Mouse (Mus musculus) thymus, adult 2 months (tissue): Measurements from ENCODE around the gene Exoc7. TPM values are rescaled to one million over a fixed set of nuclear protein-coding genes. Genes with fewer than 3 reads are reported as not detected.
A peak's percentile ranks its signal among the peaks of the same experiment; 100 is the strongest.

Source experiments
- DNase-seq: peaks from one replicate; pipeline ENCODE4 v3.0.0; 2021
- H3K27ac ChIP-seq: fragments of 200-500 bp; 2 replicates; pipeline ENCODE4 v1.5.1; 2012; ENCODE audit warnings: low read length, control low read depth; ENCODE audit not compliant: control insufficient read depth, insufficient read depth
- H3K27me3 ChIP-seq: fragments of 200-500 bp; 2 replicates; pipeline ENCODE4 v1.6.1; 2012; ENCODE audit warnings: mild to moderate bottlenecking, low read length, moderate library complexity, mixed read lengths; ENCODE audit not compliant: control insufficient read depth, insufficient read depth
- H3K36me3 ChIP-seq: fragments of 200-500 bp; 2 replicates; pipeline ENCODE4 v1.6.1; 2012; ENCODE audit warnings: mild to moderate bottlenecking, low read length, moderate library complexity; ENCODE audit not compliant: control insufficient read depth, insufficient read depth
- H3K4me1 ChIP-seq: fragments of 200-500 bp; replicated peaks from 2 replicates; pipeline ENCODE4 v1.6.1; 2012; ENCODE audit warnings: low read length; ENCODE audit not compliant: control insufficient read depth, insufficient read depth
- H3K4me3 ChIP-seq: fragments of 200-500 bp; 2 replicates; pipeline ENCODE4 v1.5.1; 2012; ENCODE audit warnings: mild to moderate bottlenecking, low read length, control low read depth, moderate library complexity; ENCODE audit not compliant: control insufficient read depth, insufficient read depth
- CTCF ChIP-seq: fragments of 200-500 bp; IDR thresholded peaks from 2 replicates; pipeline ENCODE4 v1.5.1; 2012; ENCODE audit warnings: mild to moderate bottlenecking, control low read depth, low read length, moderate library complexity, borderline replicate concordance; ENCODE audit not compliant: control insufficient read depth, poor library complexity, insufficient read depth; ENCODE audit errors: extremely low read depth
- POLR2A ChIP-seq: fragments of 200-500 bp; IDR thresholded peaks from 2 replicates; pipeline ENCODE4 v1.6.1; 2012; ENCODE audit warnings: mild to moderate bottlenecking, low read length, control low read depth, moderate library complexity; ENCODE audit not compliant: control insufficient read depth, poor library complexity, insufficient read depth; ENCODE audit errors: extremely low read depth
- WGBS: fragments of 180-500 bp; shearing (Covaris S2); methylation state at CpG from one replicate; pipeline ENCODE4 v1.1.7; 2018; 5-methylcytosine and 5-hydroxymethylcytosine counted together
- polyA plus RNA-seq: library from polyadenylated mRNA; depleted of rRNA; stranded (reverse); fragments of >200 nt; gene quantifications from 2 replicates; pipeline ENCODE4 v1.2.3, GENCODE M21; 2012

Gene Exoc7
- polyA plus RNA-seq, 1 experiment, result 50.7 TPM

DNA sequence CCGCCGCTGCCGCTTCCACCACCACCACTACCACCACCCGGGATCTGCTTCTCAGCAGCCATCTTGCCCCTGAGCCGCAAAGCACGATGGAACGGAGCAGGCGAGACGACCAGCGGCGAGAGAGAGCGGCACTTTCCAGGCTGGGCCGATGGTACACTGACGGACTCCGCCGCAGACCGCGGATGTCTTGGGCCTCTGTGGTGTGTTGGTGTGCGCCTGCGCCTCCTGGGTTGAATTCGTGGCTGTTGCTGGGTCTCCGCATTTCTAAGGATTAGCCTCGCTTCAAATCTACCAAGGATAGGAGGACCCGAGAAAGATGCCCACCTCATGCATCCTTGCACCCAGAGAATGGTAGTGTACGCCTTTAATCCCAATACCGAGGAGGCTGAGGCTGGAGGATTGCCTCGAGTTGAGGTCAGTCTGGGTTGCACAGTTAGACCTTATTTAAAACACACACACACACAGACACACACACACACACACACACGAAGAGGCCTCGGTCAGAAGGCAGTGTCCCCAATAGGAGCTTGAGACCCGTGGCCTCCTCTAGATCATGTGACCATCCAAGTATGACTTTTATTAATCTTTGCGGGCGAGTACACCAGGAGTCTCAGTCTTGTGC, 32.9 kb downstream of the Exoc7 start, which contains the start of gene Srp68:
TSS of gene Srp68 (minus strand) at position 173 of the 622 bp plus-strand sequence.
- Histone ChIP-seq H3K27me3 (no peaks in the 10 kb centered on the region), H3K27ac (peak within 1 kb of the TSS; percentile 4; the same call in 1 of the 2 replicates), H3K36me3 (peaks cover 2% of the 10 kb centered on the region; the same call in 1 of the 2 replicates), H3K4me1 (peaks cover 12% of the 10 kb centered on the region), H3K4me3 (peak within 1 kb of the TSS; percentile 65)
- peak; percentile 93 for DNase-seq
- 2% methylated on average over 32 of the region's 32 CpGs for WGBS
- TF ChIP-seq CTCF, result peak; percentile 63; the same call in 1 of the 2 replicates
- peak; percentile 82 for TF ChIP-seq POLR2A

DNA sequence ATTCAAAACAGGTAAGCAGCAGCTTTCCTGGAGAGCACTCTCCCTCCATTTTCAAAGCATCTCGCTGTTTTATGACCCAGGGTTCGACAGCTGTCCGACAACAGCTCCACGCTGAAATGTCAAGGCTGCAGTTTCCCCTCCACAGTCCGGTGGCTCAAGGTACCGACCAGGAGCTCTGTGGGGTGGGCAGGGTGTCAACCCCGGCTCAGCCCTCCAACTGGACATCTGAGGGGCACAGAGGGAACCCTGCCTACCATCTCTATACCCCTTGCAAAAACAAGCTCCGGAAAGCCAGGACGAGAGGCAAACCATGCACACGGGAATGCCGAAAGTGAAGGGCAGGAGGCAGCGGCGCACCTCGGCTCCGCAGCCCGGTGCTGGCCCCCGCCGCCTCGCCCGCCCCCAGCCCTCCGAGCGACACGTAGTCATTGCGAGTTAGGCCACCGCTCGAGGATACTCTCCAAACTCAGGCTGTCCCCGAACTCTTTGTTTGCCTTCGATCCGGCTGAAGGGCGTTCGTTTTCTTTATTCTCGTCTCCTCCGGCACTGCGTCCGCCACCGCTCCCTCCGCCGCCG, 33.5 kb downstream of the Exoc7 start:
- no peak for DNase-seq
- Histone ChIP-seq H3K4me1 (peaks cover 12% of the 10 kb centered on the region), H3K27me3 (no peaks in the 10 kb centered on the region), H3K36me3 (peaks cover 3% of the 10 kb centered on the region; the same call in 1 of the 2 replicates), H3K27ac (no peak overlapping the region), H3K4me3 (peak overlapping the region; percentile 65)
- TF ChIP-seq CTCF (no peak), POLR2A (no peak)
- 1% methylated on average over 39 of the region's 39 CpGs for WGBS

DNA sequence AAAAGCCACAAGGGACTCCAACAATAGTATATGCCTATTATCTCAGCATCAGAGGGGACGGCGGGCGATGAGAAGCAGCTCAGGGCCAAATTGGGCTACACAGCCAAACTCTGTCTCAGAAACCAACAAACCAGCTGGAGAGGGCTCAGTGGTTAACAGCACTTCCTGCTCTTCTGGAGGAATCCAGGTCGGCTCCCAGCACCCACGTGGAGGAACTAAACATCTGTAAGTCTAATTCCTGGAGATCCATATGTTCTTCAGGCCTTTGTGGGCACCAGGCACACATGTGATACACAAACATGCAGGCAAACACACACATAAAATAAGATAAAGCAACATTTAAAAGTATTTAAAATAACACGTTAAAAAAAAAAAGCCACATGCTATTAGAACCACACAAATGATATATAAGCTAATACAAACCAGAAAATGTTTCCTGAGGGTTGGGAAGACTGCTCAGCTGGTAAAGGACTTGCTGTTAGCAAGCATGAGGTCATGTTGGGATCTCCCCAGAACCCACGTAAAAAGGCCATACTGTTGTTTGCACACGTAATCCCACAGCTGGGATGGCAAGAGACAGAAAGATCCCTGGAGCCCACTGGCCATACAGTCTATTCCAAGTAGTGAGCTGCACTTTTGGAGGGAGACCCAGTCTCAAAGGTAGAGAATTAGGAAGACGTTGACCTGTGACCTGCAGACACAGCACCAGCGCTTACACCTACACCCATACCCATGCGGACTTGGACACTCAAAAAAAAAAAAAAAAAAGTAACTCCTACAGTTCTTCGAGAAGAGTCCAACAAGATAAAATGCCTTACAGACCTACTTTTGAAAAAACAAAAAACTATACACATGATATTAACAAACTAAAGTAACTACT, 34.2 kb downstream of the Exoc7 start:
- Histone ChIP-seq H3K27ac (no peak overlapping the region; the same call in 1 of the 2 replicates), H3K36me3 (peaks cover 11% of the 10 kb centered on the region), H3K27me3 (no peaks in the 10 kb centered on the region), H3K4me3 (peak overlapping the region; percentile 65), H3K4me1 (peaks cover 12% of the 10 kb centered on the region)
- no peak for DNase-seq
- TF ChIP-seq POLR2A (no peak), CTCF (no peak)
- WGBS, result 6% methylated on average over 12 of the region's 12 CpGs

DNA sequence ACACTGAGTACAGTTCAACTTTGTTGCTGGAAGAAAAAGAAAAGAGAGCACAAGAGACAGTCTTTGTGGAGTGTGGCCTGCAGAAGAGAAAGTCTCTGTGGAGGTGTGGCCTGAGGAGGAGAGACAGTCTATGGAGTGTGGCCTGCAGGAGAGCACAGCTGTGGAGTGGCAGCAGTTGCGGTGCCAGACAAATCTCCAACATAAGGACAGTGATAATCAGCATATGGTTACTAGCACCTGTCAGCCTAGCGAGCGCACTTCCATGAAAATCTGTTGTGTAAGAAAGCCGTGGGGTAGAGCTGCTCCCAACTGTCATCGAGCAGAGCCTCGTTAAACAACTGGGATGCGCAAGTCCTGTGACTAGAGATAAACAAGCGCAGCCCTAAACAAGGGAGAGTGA, 37.5 kb downstream of the Exoc7 start:
- peaks cover 25% of the 10 kb centered on the region for H3K36me3 ChIP-seq
- H3K4me3 ChIP-seq, result no peak overlapping the region
- H3K27ac ChIP-seq, result no peak overlapping the region
- DNase-seq, result no peak
- H3K27me3 ChIP-seq, result no peaks in the 10 kb centered on the region
- WGBS, result 95% methylated on average over 8 of the region's 8 CpGs
- peaks cover 15% of the 10 kb centered on the region for H3K4me1 ChIP-seq
- TF ChIP-seq CTCF (no peak), POLR2A (no peak)

DNA sequence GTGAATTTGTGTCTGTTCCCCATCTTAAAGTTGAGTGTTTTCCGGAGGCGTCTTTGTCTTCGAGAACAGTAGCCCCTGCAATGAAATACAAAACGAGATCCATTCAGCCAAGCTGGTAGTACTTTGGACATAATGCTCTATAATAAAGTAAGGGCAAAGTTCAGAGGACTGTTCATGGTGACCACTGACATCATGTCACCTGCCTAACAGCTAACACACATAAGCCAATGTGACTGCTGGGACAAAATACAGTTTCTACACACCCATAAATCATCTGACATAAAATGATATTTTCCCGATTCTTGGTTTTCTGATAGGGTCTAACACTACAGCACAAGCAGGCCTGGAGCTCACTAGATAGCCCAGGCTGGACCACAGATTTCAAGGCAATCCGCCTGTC, 38.7 kb downstream of the Exoc7 start:
- 94% methylated on average over 6 of the region's 6 CpGs for WGBS
- Histone ChIP-seq H3K27me3 (no peaks in the 10 kb centered on the region), H3K27ac (no peak overlapping the region), H3K36me3 (peaks cover 37% of the 10 kb centered on the region), H3K4me3 (no peak overlapping the region), H3K4me1 (peaks cover 11% of the 10 kb centered on the region)
- DNase-seq, result no peak
- TF ChIP-seq POLR2A, result no peak
- TF ChIP-seq CTCF, result no peak

DNA sequence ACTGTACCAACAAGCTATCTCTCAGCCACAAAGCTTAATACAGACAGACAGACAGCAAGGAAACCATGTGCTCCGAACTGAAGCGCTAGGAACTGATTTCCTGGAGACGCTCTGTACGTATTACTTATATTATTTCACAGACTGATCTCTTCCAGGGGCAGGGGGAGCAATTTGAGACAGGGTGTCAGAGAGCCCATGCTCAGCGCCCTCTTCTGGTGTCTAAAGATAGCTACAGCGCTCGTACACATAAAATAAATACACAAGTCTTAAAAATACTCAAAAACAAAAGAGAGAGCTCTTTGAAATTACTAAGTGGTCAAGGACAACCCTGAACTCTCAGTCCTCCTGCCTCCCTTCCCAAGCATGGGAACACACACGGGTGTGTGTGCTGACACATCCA, 39.4 kb downstream of the Exoc7 start:
- TF ChIP-seq CTCF (no peak), POLR2A (no peak)
- Histone ChIP-seq H3K27ac (no peak overlapping the region), H3K4me1 (peaks cover 11% of the 10 kb centered on the region), H3K27me3 (no peaks in the 10 kb centered on the region), H3K36me3 (peaks cover 44% of the 10 kb centered on the region), H3K4me3 (no peak overlapping the region)
- no peak for DNase-seq
- 91% methylated on average over 8 of the region's 8 CpGs for WGBS
